22 mouse cellular contexts compared by ENCODE assay signal in the genomic region with DNA sequence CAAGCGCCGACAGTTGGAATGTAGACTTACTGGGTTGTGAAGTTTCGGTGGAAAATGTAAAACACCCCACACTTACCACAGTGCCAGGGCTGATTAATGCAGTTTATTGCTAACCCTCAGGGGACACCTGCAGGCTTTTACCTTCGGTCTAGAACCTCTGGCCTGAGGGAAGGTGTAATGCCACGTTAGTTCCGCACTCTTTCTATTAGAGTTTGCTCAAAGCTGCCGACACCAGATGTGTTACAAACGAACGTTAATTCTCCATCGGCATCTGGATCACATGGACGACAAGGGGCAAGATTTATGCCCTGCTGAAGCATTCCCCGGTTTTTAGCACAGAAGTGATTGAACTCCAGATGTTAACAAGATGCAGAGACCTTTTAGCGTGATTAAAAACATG. TPM values are rescaled to one million over a fixed set of nuclear protein-coding genes. Genes with fewer than 3 reads are reported as not detected.
DNase-seq lines count a peak whose midpoint lies in the region; ATAC-seq lines count a peak whose summit lies in the region.
"Had no signal": no experiment of that assay in that cellular context is flagged by ENCODE, and none has a peak within 500 bp of the region (broad histone marks: within the 10 kb centered on the region; RNA-seq: fewer than 3 reads in every experiment).

No protein-coding gene starts in this region.

- H3K36me3 ChIP-seq in limb, embryonic 12.5 days: no peaks in the 10 kb centered on the region
- no peaks in the 10 kb centered on the region for H3K36me3 ChIP-seq in midbrain, embryonic 14.5 days (ENCODE audit: control insufficient read depth, insufficient read depth, low read length)
- H3K36me3 ChIP-seq: embryonic facial prominence, embryonic 15.5 days; forebrain, embryonic 10.5 days; forebrain, embryonic 15.5 days; heart, embryonic 13.5 days; hindbrain, embryonic 13.5 days; intestine, embryonic 15.5 days had no signal

- no peaks in the 10 kb centered on the region for H3K9me3 ChIP-seq in limb, embryonic 12.5 days
- no peaks in the 10 kb centered on the region for H3K9me3 ChIP-seq in midbrain, embryonic 14.5 days (ENCODE audit: control insufficient read depth, low read length)
- H3K9me3 ChIP-seq: embryonic facial prominence, embryonic 15.5 days; forebrain, embryonic 10.5 days; forebrain, embryonic 15.5 days; heart, embryonic 13.5 days; hindbrain, embryonic 13.5 days; intestine, embryonic 15.5 days had no signal

- H3K4me3 ChIP-seq in limb, embryonic 12.5 days (replicated peaks): no peak overlapping the region
- H3K4me3 ChIP-seq in midbrain, embryonic 14.5 days (replicated peaks; ENCODE audit: low read depth, low read length): no peak overlapping the region
- H3K4me3 ChIP-seq: embryonic facial prominence, embryonic 15.5 days; erythroblast, embryonic 14.5 days; forebrain, embryonic 10.5 days; forebrain, embryonic 15.5 days; heart, embryonic 13.5 days; hindbrain, embryonic 13.5 days; intestine, embryonic 15.5 days had no signal

- H3K27me3 ChIP-seq in limb, embryonic 12.5 days: no peaks in the 10 kb centered on the region
- no peaks in the 10 kb centered on the region for H3K27me3 ChIP-seq in midbrain, embryonic 14.5 days (ENCODE audit: control insufficient read depth, insufficient read depth, low read length)
- H3K27me3 ChIP-seq: embryonic facial prominence, embryonic 15.5 days; forebrain, embryonic 15.5 days; heart, embryonic 13.5 days; hindbrain, embryonic 13.5 days; intestine, embryonic 15.5 days had no signal

- H3K4me1 ChIP-seq in limb, embryonic 12.5 days (replicated peaks): peaks cover 7% of the 10 kb centered on the region; the same call in 1 of the 2 replicates
- H3K4me1 ChIP-seq in midbrain, embryonic 14.5 days (ENCODE audit: control insufficient read depth, insufficient read depth, low read length): no peaks in the 10 kb centered on the region
- H3K4me1 ChIP-seq: embryonic facial prominence, embryonic 15.5 days; forebrain, embryonic 10.5 days; forebrain, embryonic 15.5 days; heart, embryonic 13.5 days; hindbrain, embryonic 13.5 days; intestine, embryonic 15.5 days had no signal

- no peak overlapping the region for H3K9ac ChIP-seq in limb, embryonic 12.5 days (replicated peaks)
- no peak overlapping the region for H3K9ac ChIP-seq in midbrain, embryonic 14.5 days (replicated peaks; ENCODE audit: low read length)
- H3K9ac ChIP-seq: embryonic facial prominence, embryonic 15.5 days; forebrain, embryonic 15.5 days; heart, embryonic 13.5 days; hindbrain, embryonic 13.5 days; intestine, embryonic 15.5 days had no signal

- no peak overlapping the region for H3K4me2 ChIP-seq in limb, embryonic 12.5 days
- H3K4me2 ChIP-seq in midbrain, embryonic 14.5 days (ENCODE audit: low read length): no peak overlapping the region
- H3K4me2 ChIP-seq: embryonic facial prominence, embryonic 15.5 days; forebrain, embryonic 15.5 days; heart, embryonic 13.5 days; hindbrain, embryonic 13.5 days; intestine, embryonic 15.5 days had no signal

- WGBS in limb, embryonic 12.5 days: 17% methylated on average over 13 of the region's 13 CpGs
- WGBS in midbrain, embryonic 14.5 days: 91% methylated on average over 13 of the region's 13 CpGs

- ATAC-seq in limb, embryonic 12.5 days (ENCODE audit: insufficient number of reproducible peaks, insufficient read depth, low FRiP score, low TSS enrichment, low read depth): 0 out of 2 replicates have a peak, but pooled peaks have one; percentile 37
- ATAC-seq in midbrain, embryonic 14.5 days (ENCODE audit: low FRiP score, low TSS enrichment): no peak
- ATAC-seq: forebrain, embryonic 15.5 days; hindbrain, postnatal 0 days; intestine, embryonic 15.5 days had no signal

- DNase-seq in embryo, embryonic 10.5 days (ENCODE audit: low spot score): peak; percentile 36
- DNase-seq in embryo, embryonic 11 days: peak; percentile 50
- peak; percentile 93 for DNase-seq in forelimb bud, embryonic 11.5 days (ENCODE audit: low read depth, low spot score)
- DNase-seq in kidney, adult 8-10 months: no peak
- DNase-seq in midbrain, embryonic 14.5 days: no peak
- DNase-seq in kidney, postnatal 10 days: no peak
- DNase-seq in kidney, adult 9 months: no peak
- DNase-seq: adrenal gland, adult 2 months; adrenal gland, postnatal 25 days; cerebellum, adult 2 months; cerebellum, postnatal 10 days; gastrocnemius, postnatal 25 days; heart, postnatal 4 days had no signal

- H3K27ac ChIP-seq in limb, embryonic 12.5 days: peak overlapping the region; percentile 53
- no peak overlapping the region for H3K27ac ChIP-seq in midbrain, embryonic 14.5 days (replicated peaks; ENCODE audit: low read depth, low read length)
- H3K27ac ChIP-seq: embryonic facial prominence, embryonic 15.5 days; forebrain, embryonic 10.5 days; forebrain, embryonic 15.5 days; heart, embryonic 13.5 days; hindbrain, embryonic 13.5 days; hindbrain, postnatal 0 days; intestine, embryonic 15.5 days had no signal

RNA-seq across cellular contexts. Expression of a gene that starts 57.7 kb away (rescaled TPM):
- 39.8 and 40.1 TPM in 2 replicates for polyA plus RNA-seq in limb, embryonic 12.5 days (2016; fragmentation: Nextera tagmentation; extraction: Ambion mirVana)
- polyA plus RNA-seq in midbrain, embryonic 14.5 days (2014; fragmentation: Nextera tagmentation; extraction: Ambion mirVana): 21.4 and 23.7 TPM in 2 replicates

Comparison
In these comparisons a context has a peak if more than half of its experiments do, and no peak if none do; other contexts are left out.
1. DNase-seq: peak in embryo, embryonic 10.5 days (single experiment), embryo, embryonic 11 days (single experiment) and forelimb bud, embryonic 11.5 days (single experiment); none in kidney, adult 8-10 months (0 of 2), midbrain, embryonic 14.5 days (single experiment), kidney, postnatal 10 days (single experiment) and kidney, adult 9 months (single experiment).